Mouse (Mus musculus) CH12.LX (cell line): ENCODE data around the gene Sept1. TPM values are rescaled to one million over a fixed set of nuclear protein-coding genes. Genes with fewer than 3 reads are reported as not detected.

ENCODE experiments used
- DNase-seq: peaks from one replicate; pipeline ENCODE4 v3.0.0-alpha.2; 2013; ENCODE audit errors: extremely low read depth
- H3K27ac ChIP-seq: 2 replicates; pipeline ENCODE4 v1.5.1; 2012; ENCODE audit warnings: low read depth, mild to moderate bottlenecking, control low read depth, moderate library complexity; ENCODE audit not compliant: insufficient read depth
- H3K27me3 ChIP-seq: replicated peaks from 2 replicates; pipeline ENCODE3; 2012; ENCODE audit warnings: inconsistent platforms
- H3K36me3 ChIP-seq, 2 experiments: replicated peaks in 1 of 2; 2 replicates each; pipeline versions ENCODE3 to v1.6.1; 2012; ENCODE audit warnings: inconsistent platforms in 1 of 2, low read length in 1 of 2, mild to moderate bottlenecking in 1 of 2, mixed read lengths in 1 of 2, moderate library complexity in 1 of 2; ENCODE audit not compliant: control insufficient read depth in 1 of 2, insufficient read depth in 1 of 2
- H3K4me1 ChIP-seq, 2 experiments: 2 replicates each; pipeline ENCODE4 v1.6.1; 2012; ENCODE audit warnings: inconsistent platforms in 1 of 2, moderate library complexity in 1 of 2; ENCODE audit not compliant: insufficient read depth in 2 of 2, control insufficient read depth in 1 of 2
- H3K4me2 ChIP-seq: 2 replicates; pipeline ENCODE4 v1.6.1; 2012; ENCODE audit warnings: low read depth, mild to moderate bottlenecking, control low read depth; ENCODE audit not compliant: poor library complexity, insufficient read depth, severe bottlenecking
- H3K4me3 ChIP-seq, 3 experiments: fragments of 150-350 bp in 1 of 3; sonication (generic) in 1 of 3; replicated peaks in 1 of 3; 2 replicates each; pipeline versions ENCODE3 to v1.5.1; 2011 to 2012; ENCODE audit warnings: low read depth in 2 of 3, low read length in 2 of 3, mild to moderate bottlenecking in 2 of 3, moderate library complexity in 2 of 3, control low read depth in 1 of 3, improper control_type of control experiment in 1 of 3, inconsistent platforms in 1 of 3, mixed read lengths in 1 of 3; ENCODE audit not compliant: poor library complexity in 1 of 3
- H3K79me2 ChIP-seq: replicated peaks from 2 replicates; pipeline ENCODE4 v1.6.1; 2012; ENCODE audit warnings: mild to moderate bottlenecking, moderate library complexity; ENCODE audit not compliant: control insufficient read depth, poor library complexity, insufficient read depth, severe bottlenecking; ENCODE audit errors: extremely low read depth
- H3K9ac ChIP-seq: 2 replicates; pipeline ENCODE4 v1.6.1; 2012; ENCODE audit warnings: low read depth, mild to moderate bottlenecking, control low read depth, moderate library complexity; ENCODE audit not compliant: insufficient read depth
- H3K9me3 ChIP-seq: replicated peaks from 2 replicates; pipeline ENCODE3; 2012; ENCODE audit warnings: low read length, inconsistent platforms, mixed read lengths
- BHLHE40 ChIP-seq: IDR thresholded peaks from 2 replicates; pipeline ENCODE4 v1.6.1; 2011; ENCODE audit warnings: mild to moderate bottlenecking, low read depth, low read length, improper control_type of control experiment
- CHD2 ChIP-seq: IDR thresholded peaks from 2 replicates; pipeline ENCODE4 v1.6.1; 2011; ENCODE audit warnings: low read length, improper control_type of control experiment
- E2F4 ChIP-seq: IDR thresholded peaks from 2 replicates; pipeline ENCODE4 v1.6.1; 2011; ENCODE audit warnings: low read depth, low read length, improper control_type of control experiment; ENCODE audit not compliant: insufficient replicate concordance
- ELF1 ChIP-seq: IDR thresholded peaks from 2 replicates; pipeline ENCODE4 v1.6.1; 2014; ENCODE audit warnings: low read depth, mild to moderate bottlenecking, inconsistent platforms, low read length, improper control_type of control experiment
- ETS1 ChIP-seq: conservative IDR thresholded peaks from 2 replicates; pipeline ENCODE4 v1.6.1; 2012; ENCODE audit warnings: low read depth, mild to moderate bottlenecking, inconsistent platforms, low read length, improper control_type of control experiment, moderate library complexity
- JUND ChIP-seq: conservative IDR thresholded peaks from 2 replicates; pipeline ENCODE4 v1.6.1; 2011; ENCODE audit warnings: low read depth, low read length, improper control_type of control experiment
- KAT2A ChIP-seq: IDR thresholded peaks from 2 replicates; pipeline ENCODE4 v1.6.1; 2012; ENCODE audit warnings: low read length, improper control_type of control experiment, inconsistent platforms; ENCODE audit not compliant: insufficient replicate concordance
- NELFE ChIP-seq: IDR thresholded peaks from 2 replicates; pipeline ENCODE4 v1.6.1; 2011; ENCODE audit warnings: low read depth, low read length, improper control_type of control experiment
- PAX5 ChIP-seq: IDR thresholded peaks from 2 replicates; pipeline ENCODE4 v1.6.1; 2012; ENCODE audit warnings: low read length, inconsistent platforms, mixed read lengths
- POLR2AphosphoS2 ChIP-seq: IDR thresholded peaks from 2 replicates; pipeline ENCODE4 v1.6.1; 2011; ENCODE audit warnings: low read depth, low read length, improper control_type of control experiment
- RAD21 ChIP-seq: IDR thresholded peaks from 2 replicates; pipeline ENCODE4 v1.6.1; 2011; ENCODE audit warnings: low read depth, mild to moderate bottlenecking, low read length, improper control_type of control experiment, moderate library complexity
- RCOR1 ChIP-seq: conservative IDR thresholded peaks from 2 replicates; pipeline ENCODE4 v1.6.1; 2012; ENCODE audit warnings: low read depth, mild to moderate bottlenecking, inconsistent platforms, low read length, improper control_type of control experiment
- SIN3A ChIP-seq: IDR thresholded peaks from 2 replicates; pipeline ENCODE4 v1.6.1; 2012; ENCODE audit warnings: low read length, improper control_type of control experiment, inconsistent platforms
- TCF12 ChIP-seq: IDR thresholded peaks from 2 replicates; pipeline ENCODE4 v1.6.1; 2014; ENCODE audit warnings: low read depth, mild to moderate bottlenecking, inconsistent platforms, low read length, improper control_type of control experiment
- ZC3H11A ChIP-seq: IDR thresholded peaks from 2 replicates; pipeline ENCODE4 v1.6.1; 2012; ENCODE audit warnings: low read depth, mild to moderate bottlenecking, inconsistent platforms, low read length, improper control_type of control experiment
- ZKSCAN1 ChIP-seq: IDR thresholded peaks from 2 replicates; pipeline ENCODE4 v1.6.1; 2012; ENCODE audit warnings: low read depth, inconsistent platforms, low read length, improper control_type of control experiment, borderline replicate concordance
- dilution Hi-C: fragments of 300-500 bp; cut with MboI; formaldehyde crosslinking; loops from 2 replicates; pipeline ENCODE4 v1.14.3; 2020; ENCODE audit warnings: low sequenced_read_pairs; ENCODE audit not compliant: extremely low pct_unique_long_range_greater_than_20kb, extremely low pct_ligation_motif_present
- in situ Hi-C: fragments of 300-500 bp; cut with MboI; formaldehyde crosslinking; loops from 3 replicates; pipeline ENCODE4 v1.14.3; 2019; ENCODE audit warnings: low sequenced_read_pairs, low pct_ligation_motif_present, low pct_unique_long_range_greater_than_20kb, mixed read lengths
- polyA plus RNA-seq: library from polyadenylated mRNA; unstranded; fragments of >175 nt; gene quantifications from 2 replicates; pipeline ENCODE4 v1.2.1, GENCODE M21; 2012; ENCODE audit warnings: low read depth; ENCODE audit not compliant: insufficient read length
- total RNA-seq, 2 experiments: library from RNA; depleted of rRNA; stranded (reverse); fragments of 300-350 nt in 1 of 2; fragments of >200 nt in 1 of 2; gene quantifications; 2 replicates each; pipeline ENCODE4 v1.2.3; 2012 to 2014

Sept1 gene
- total and polyA plus RNA-seq, 3 experiments: 42.7 to 171 (median 92.3) TPM

DNA sequence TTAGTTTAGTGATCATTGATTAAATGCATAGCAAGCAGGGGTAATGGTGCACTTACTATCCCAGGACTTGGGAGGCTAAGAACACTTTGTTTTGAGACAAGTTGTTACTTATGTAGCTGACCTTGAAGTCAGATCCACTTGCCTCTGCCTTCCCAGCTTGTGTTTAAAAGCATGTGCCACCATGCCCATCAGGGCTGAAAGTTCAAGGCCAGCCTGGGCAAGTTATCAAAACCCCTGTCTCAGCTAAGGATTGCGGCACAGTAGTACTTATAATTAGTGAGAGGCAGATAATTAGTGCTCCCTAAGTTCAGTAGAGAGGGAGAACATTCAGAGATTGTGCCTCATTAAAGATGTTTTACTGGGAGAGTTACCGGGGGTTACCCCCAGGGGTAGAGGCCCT lies 1.8 kb upstream of the Sept1 start:
- Histone ChIP-seq H3K9ac (no peak overlapping the region), H3K27me3 (no peaks in the 10 kb centered on the region), H3K9me3 (no peaks in the 10 kb centered on the region), H3K4me3 (no peak overlapping the region), H3K4me1 (peaks cover 6 to 52% of the 10 kb centered on the region in 2 experiments; a peak in 3 of 4 replicates), H3K4me2 (no peak overlapping the region), H3K36me3 (peaks cover 34 to 59% of the 10 kb centered on the region in 2 experiments), H3K27ac (no peak overlapping the region), H3K79me2 (peaks cover 31% of the 10 kb centered on the region)
- no peak for TF ChIP-seq BHLHE40
- TF ChIP-seq ELF1: no peak
- TF ChIP-seq NELFE: no peak
- no peak for TF ChIP-seq RAD21
- TF ChIP-seq E2F4: no peak
- TF ChIP-seq CHD2: no peak
- no peak for TF ChIP-seq RCOR1
- TF ChIP-seq PAX5: no peak
- in situ Hi-C loops (no loop called here), dilution Hi-C loops (no loop called here)
- no peak for DNase-seq

DNA sequence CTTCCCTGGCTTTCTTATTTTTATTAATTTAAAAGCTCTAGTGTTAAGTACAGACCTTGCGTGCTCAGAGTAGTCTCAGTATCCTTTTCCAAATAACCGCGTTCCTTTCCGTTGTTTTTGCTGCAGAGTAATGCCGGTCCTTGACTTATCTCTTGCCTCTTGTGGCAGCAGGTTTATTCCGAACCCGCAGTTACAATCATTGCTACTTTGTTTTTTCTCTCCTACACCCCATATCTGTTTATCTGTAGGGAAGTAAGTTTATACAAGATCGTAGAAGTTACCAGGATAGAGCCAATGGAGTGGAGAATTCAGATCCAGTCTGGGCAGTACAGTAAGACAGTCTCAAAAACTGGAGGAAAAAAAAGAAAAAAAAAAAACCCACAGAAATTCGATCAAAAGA lies 835 bp upstream of the Sept1 start:
- Histone ChIP-seq H3K27me3 (no peaks in the 10 kb centered on the region), H3K9ac (peak overlapping the region; percentile 61), H3K79me2 (peaks cover 31% of the 10 kb centered on the region)
- dilution Hi-C loops: no loop called here
- TF ChIP-seq TCF12 (no peak), KAT2A (no peak), SIN3A (no peak), ETS1 (no peak), ZC3H11A (no peak), BHLHE40 (no peak), POLR2AphosphoS2 (no peak), JUND (no peak), ZKSCAN1 (no peak)
- TF ChIP-seq, all 38 proteins: peak for 0
- H3K9me3 ChIP-seq: no peaks in the 10 kb centered on the region
- H3K4me1 ChIP-seq: peaks cover 6 to 51% of the 10 kb centered on the region in 2 experiments; a peak in 3 of 4 replicates
- peak overlapping the region; percentile 87 for H3K4me2 ChIP-seq
- peaks cover 34 to 67% of the 10 kb centered on the region in 2 experiments for H3K36me3 ChIP-seq
- H3K4me3 ChIP-seq: peak overlapping the region; percentile 94 to 98 (median 97)
- in situ Hi-C loops: no loop called here
- no peak for DNase-seq
- H3K27ac ChIP-seq: no peak overlapping the region
